Mouse (Mus musculus): ENCODE results near the gene Echdc3. TPM values are rescaled to one million over a fixed set of nuclear protein-coding genes. Genes with fewer than 3 reads are reported as not detected.

Gene Echdc3
- polyA plus RNA-seq, 1 experiment from 2014 or later = 10.6 TPM

Other genes with a start within 250 kb of the Echdc3 start
- gene Proser2, start 82.8 kb downstream of the Echdc3 start, polyA plus RNA-seq (2015; fragmentation: Nextera tagmentation; extraction: Ambion mirVana) = 14.1 TPM in 2 replicates
- gene Usp6nl, start 109.6 kb upstream of the Echdc3 start, polyA plus RNA-seq (2015; fragmentation: Nextera tagmentation; extraction: Ambion mirVana) = 8.6 and 8.8 TPM in 2 replicates